Mouse (Mus musculus) neutrophil, adult 5-6 weeks (primary cell): ENCODE data around the gene Dcbld2. TPM values are rescaled to one million over a fixed set of nuclear protein-coding genes. Genes with fewer than 3 reads are reported as not detected.

Experiments
- ATAC-seq: fragments of 151-379, 151-347 bp; 2 replicates; pipeline ENCODE4 v1.8.0; 2017; ENCODE audit warnings: mild to moderate bottlenecking, moderate TSS enrichment; ENCODE audit not compliant: insufficient number of reproducible peaks, poor library complexity, low FRiP score, severe bottlenecking; ENCODE audit errors: extremely low read depth
- total RNA-seq: library from RNA; stranded (forward); fragments of 200-1000 nt; gene quantifications from 2 replicates; pipeline ENCODE4 v1.2.3, GENCODE M21; 2017

Dcbld2 gene
- 0.35 and 5.5 TPM in 2 replicates for total RNA-seq

- peak; percentile 98 for ATAC-seq
These were observed at the start of gene Dcbld2 for GRCm38 (mm10) chr16:58408062-58408486. Gene Dcbld2 (plus strand): TSS chr16:58408443.

GRCm38 (mm10) chr16:58377170-58377569, 31.1 kb upstream of the Dcbld2 start:
- no peak for ATAC-seq

DNA sequence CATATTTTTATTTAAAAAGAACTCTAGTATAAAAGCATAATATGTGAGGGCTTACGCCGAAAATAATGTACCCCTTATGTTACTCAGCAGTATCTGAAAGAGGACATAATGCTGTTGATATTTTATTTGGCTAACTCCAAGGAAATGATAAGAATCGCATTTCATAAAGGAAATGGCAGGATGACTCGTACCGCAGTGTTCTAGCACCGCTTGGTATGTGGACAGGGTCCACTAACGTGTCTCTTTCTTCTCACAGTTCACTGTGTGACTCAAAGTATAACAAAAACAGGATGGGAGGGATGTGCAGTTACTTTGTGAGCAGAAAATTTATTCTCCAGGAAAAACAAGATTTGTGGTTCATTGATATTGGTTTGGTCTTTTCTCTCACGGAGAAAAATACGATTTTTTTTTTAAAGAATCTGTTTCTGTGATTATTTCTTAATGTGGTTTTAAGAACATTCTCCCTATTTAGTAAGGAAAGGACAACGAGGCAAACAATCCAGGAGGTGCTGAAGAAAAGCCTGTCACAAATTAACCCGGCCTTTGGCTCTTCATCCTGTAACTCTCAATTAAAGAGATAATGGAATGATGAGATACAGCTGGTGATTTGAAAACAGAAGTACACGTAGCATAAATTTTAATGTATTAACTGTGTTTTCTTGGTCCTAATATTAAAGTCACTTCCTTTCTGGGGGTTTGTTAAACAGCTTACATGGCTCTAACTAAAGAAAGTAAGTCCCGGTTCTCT, 30.3 kb upstream of the Dcbld2 start:
- ATAC-seq: no peak

- ATAC-seq: no peak
These were observed 21.9 kb upstream of the Dcbld2 start for GRCm38 (mm10) chr16:58386241-58386757.

- ATAC-seq: no peak
These were observed 19.0 kb upstream of the Dcbld2 start for GRCm38 (mm10) chr16:58389143-58389755.

- no peak for ATAC-seq
These were observed 15.2 kb upstream of the Dcbld2 start for GRCm38 (mm10) chr16:58393036-58393435.

- ATAC-seq: no peak
These were observed 14.1 kb upstream of the Dcbld2 start for GRCm38 (mm10) chr16:58394156-58394555.

DNA sequence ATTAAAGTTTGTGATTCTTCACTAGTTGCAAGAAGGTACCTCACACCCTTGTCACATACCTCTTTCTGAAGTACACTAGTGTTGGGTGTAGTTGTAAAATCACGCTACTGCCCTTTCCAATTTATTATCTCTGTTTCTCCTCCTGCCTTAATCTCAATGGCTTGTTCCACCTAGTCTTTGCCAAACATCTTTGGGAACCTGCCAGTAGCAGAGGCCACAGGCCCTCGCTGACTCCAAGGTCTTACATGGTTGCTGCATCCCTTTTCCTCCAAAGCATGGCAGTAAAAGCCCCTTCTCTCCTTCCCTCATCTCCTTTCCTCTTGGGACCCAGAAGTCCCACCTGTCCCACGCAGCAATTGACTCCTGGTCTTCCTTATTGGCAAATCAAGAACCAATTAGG, 9.6 kb upstream of the Dcbld2 start:
- no peak for ATAC-seq

GRCm38 (mm10) chr16:58401079-58401478, 7.2 kb upstream of the Dcbld2 start:
- ATAC-seq: no peak

GRCm38 (mm10) chr16:58404665-58405064, 3.6 kb upstream of the Dcbld2 start:
- no peak for ATAC-seq

- no peak for ATAC-seq
These were observed 3.0 kb upstream of the Dcbld2 start for GRCm38 (mm10) chr16:58405271-58405670.

DNA sequence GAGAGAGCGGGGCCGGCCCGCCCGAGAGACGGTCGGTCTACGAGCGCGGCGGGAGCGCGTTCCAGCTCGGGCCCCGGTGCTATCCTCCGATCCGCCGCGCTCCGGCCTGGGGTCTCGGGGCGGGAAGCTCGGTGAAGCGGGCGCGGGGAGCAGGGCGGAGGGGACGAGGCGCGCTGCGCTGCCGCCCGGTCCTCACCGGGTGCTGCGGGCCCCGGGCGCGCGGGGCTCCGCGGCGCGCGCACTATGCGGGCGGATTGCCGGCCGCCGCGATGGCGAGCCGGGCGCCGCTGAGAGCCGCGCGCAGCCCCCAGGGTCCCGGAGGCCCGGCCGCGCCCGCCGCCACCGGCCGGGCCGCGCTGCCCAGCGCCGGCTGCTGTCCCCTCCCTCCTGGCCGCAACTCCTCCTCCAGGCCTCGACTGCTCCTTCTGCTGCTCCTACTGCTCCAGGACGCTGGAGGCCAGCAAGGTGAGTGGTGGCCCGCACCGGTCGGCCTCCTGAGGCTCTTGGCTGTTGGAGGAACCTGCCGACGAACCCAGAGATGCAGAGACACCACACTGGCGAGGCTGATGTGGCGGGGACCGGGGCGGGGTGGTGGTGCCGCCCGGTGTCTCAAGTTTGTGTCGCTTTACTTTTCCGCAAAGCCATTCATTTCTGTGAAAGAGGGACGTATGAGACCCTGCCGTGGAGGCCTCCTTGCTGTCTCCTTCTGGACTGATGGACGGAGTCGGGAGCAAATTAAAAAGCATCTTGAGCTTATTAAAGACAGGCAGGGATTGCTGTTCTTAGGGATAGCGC, 441 bp downstream of the Dcbld2 start:
- ATAC-seq: no peak

DNA sequence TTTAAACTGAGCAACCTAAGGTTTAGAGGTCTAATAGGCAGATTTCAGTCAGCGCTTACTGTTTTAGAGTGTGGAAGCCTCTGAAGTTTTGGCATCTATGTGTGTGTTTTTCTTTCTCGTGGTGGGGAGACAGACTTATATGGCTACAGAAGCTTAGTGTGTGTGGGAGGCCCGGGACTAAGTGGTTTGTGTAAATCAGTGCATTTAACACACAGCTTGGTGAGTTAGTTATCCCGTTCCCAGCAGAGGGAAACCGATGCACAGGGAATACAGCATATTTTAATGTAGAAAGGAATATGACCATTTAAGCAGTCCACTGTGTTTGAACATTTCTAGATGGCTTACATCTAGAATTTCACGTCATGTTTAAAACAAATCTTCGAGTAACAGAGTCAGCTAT, 1.6 kb downstream of the Dcbld2 start:
- no peak for ATAC-seq

GRCm38 (mm10) chr16:58414801-58415200, 6.6 kb downstream of the Dcbld2 start:
- no peak for ATAC-seq

GRCm38 (mm10) chr16:58415500-58415899, 7.3 kb downstream of the Dcbld2 start:
- ATAC-seq: no peak

- ATAC-seq: no peak
These were observed 13.6 kb downstream of the Dcbld2 start for GRCm38 (mm10) chr16:58421696-58422354.

GRCm38 (mm10) chr16:58430246-58430645, 22.0 kb downstream of the Dcbld2 start:
- no peak for ATAC-seq

GRCm38 (mm10) chr16:58432384-58432783, 24.1 kb downstream of the Dcbld2 start:
- no peak for ATAC-seq

GRCm38 (mm10) chr16:58444735-58445134, 36.5 kb downstream of the Dcbld2 start:
- no peak for ATAC-seq
